Mouse (Mus musculus) heart, adult 9 months (tissue): ENCODE measurements around the gene Nek7.

Source experiments
- DNase-seq, 2 experiments: peaks; one replicate each; pipeline ENCODE4 v3.0.0; 2022; ENCODE audit warnings: low spot score in 2 of 2

Nek7 gene

GRCm38 (mm10) chr1:138510566-138510965 lies 109.4 kb downstream of the Nek7 start:
- DNase-seq: peak in 1 of 2 experiments; percentile 12

- DNase-seq: no peak
Observed at GRCm38 (mm10) chr1:138507446-138508043, 112.4 kb downstream of the Nek7 start.

- peak in 1 of 2 experiments; percentile 22 for DNase-seq
Observed at GRCm38 (mm10) chr1:138507014-138507413, 112.9 kb downstream of the Nek7 start.

GRCm38 (mm10) chr1:138504228-138504627 lies 115.7 kb downstream of the Nek7 start:
- DNase-seq: no peak

GRCm38 (mm10) chr1:138500691-138501090 lies 119.2 kb downstream of the Nek7 start:
- DNase-seq: no peak

- DNase-seq: no peak
Observed at GRCm38 (mm10) chr1:138500155-138500554, 119.8 kb downstream of the Nek7 start.

GRCm38 (mm10) chr1:138499461-138499860 lies 120.5 kb downstream of the Nek7 start:
- DNase-seq: no peak

- DNase-seq: no peak
Observed at GRCm38 (mm10) chr1:138491382-138492097, 128.4 kb downstream of the Nek7 start.

- no peak for DNase-seq
Observed at GRCm38 (mm10) chr1:138487569-138487968, 132.4 kb downstream of the Nek7 start.

- no peak for DNase-seq
Observed at GRCm38 (mm10) chr1:138480694-138481093, 139.2 kb downstream of the Nek7 start.

GRCm38 (mm10) chr1:138465352-138465751 lies 154.6 kb downstream of the Nek7 start:
- no peak for DNase-seq

- no peak for DNase-seq
Observed at GRCm38 (mm10) chr1:138461425-138461824, 158.5 kb downstream of the Nek7 start.

- no peak for DNase-seq
Observed at GRCm38 (mm10) chr1:138449476-138449851, 170.5 kb downstream of the Nek7 start.

- no peak for DNase-seq
Observed at GRCm38 (mm10) chr1:138448635-138449475, 171.1 kb downstream of the Nek7 start.

GRCm38 (mm10) chr1:138446846-138447245 lies 173.1 kb downstream of the Nek7 start:
- no peak for DNase-seq
